Mouse (Mus musculus) liver, embryonic 11.5 days (tissue): ENCODE measurements around the gene 1700029F12Rik. TPM values are rescaled to one million over a fixed set of nuclear protein-coding genes. Genes with fewer than 3 reads are reported as not detected.

Source experiments
- ATAC-seq: fragments of 200-750 bp; cut with Nextera tagmentation; replicated peaks from 2 replicates; pipeline ENCODE4 v1.8.0; 2017; ENCODE audit warnings: moderate number of reproducible peaks, mild to moderate bottlenecking, moderate TSS enrichment, moderate library complexity; ENCODE audit not compliant: low FRiP score
- DNase-seq: peaks from one replicate; pipeline ENCODE4 v3.0.0-alpha.2; 2017; ENCODE audit warnings: low spot score
- H3K27ac ChIP-seq: fragments of 300-500 bp; sonication (generic); 2 replicates; pipeline ENCODE4 v1.5.1; 2014; ENCODE audit warnings: mild to moderate bottlenecking, low read depth, low read length, control low read depth
- H3K27me3 ChIP-seq: fragments of 300-500 bp; sonication (generic); replicated peaks from 2 replicates; pipeline ENCODE4 v1.6.1; 2014; ENCODE audit warnings: low read length, mixed read lengths; ENCODE audit not compliant: control insufficient read depth, insufficient read depth
- H3K36me3 ChIP-seq: fragments of 300-500 bp; sonication (generic); 2 replicates; pipeline ENCODE4 v1.6.1; 2014; ENCODE audit warnings: mild to moderate bottlenecking, low read length, moderate library complexity, mixed read lengths; ENCODE audit not compliant: control insufficient read depth, insufficient read depth
- H3K4me1 ChIP-seq: fragments of 300-500 bp; sonication (generic); replicated peaks from 2 replicates; pipeline ENCODE4 v1.6.1; 2014; ENCODE audit warnings: low read length, mixed read lengths; ENCODE audit not compliant: control insufficient read depth, insufficient read depth
- H3K4me2 ChIP-seq: fragments of 300-500 bp; sonication (generic); 2 replicates; pipeline ENCODE4 v1.6.1; 2014; ENCODE audit warnings: mild to moderate bottlenecking, control low read depth, moderate library complexity
- H3K4me3 ChIP-seq: fragments of 300-500 bp; sonication (generic); 2 replicates; pipeline ENCODE4 v1.5.1; 2014; ENCODE audit warnings: low read depth, low read length, control low read depth
- H3K9ac ChIP-seq: fragments of 300-500 bp; sonication (generic); 2 replicates; pipeline ENCODE4 v1.6.1; 2014; ENCODE audit warnings: low read depth, low read length, control low read depth
- H3K9me3 ChIP-seq: fragments of 300-500 bp; sonication (generic); 2 replicates; pipeline ENCODE4 v1.6.1; 2016; ENCODE audit warnings: low read length, inconsistent platforms, mixed read lengths; ENCODE audit not compliant: control insufficient read depth
- whole genome bisulfite sequencing: fragments of 180-500 bp; shearing (Covaris S2); extraction: QIAGEN DNeasy Blood & Tissue Kit; methylation state at CpG from one replicate; pipeline ENCODE4 v1.1.7; 2014; 5-methylcytosine and 5-hydroxymethylcytosine counted together
- polyA plus RNA-seq: library from polyadenylated mRNA; unstranded; fragments of >200 nt; fragmentation: Nextera tagmentation; extraction: Ambion mirVana; gene quantifications from 2 replicates; pipeline ENCODE4 v1.2.1, GENCODE M21; 2014

1700029F12Rik gene
- polyA plus RNA-seq, 1 experiment from 2014 or later = not detected

DNA sequence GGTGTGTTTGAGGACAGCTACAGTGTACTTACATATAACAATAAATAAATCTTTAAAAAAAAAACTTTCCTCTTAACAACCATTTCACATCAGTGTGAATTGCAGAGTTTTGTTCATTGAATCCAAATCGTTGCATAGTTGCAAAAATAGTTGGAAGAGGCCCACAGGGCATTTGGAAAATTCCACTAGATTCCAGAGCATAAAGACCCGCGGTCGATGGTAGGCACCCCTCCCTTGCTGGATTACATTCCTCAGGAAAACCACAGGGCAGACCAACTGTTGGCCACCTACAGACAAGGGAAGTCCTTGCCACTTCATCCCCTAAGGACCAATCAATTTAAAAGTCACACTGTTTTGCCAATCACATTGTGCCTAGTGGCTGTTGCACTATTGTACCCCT lies 19.8 kb downstream of the 1700029F12Rik start:
- Histone ChIP-seq H3K9ac (no peak overlapping the region), H3K4me3 (no peak overlapping the region), H3K27me3 (no peaks in the 10 kb centered on the region; the same call in 1 of the 2 replicates), H3K27ac (no peak overlapping the region), H3K4me2 (no peak overlapping the region), H3K36me3 (no peaks in the 10 kb centered on the region), H3K4me1 (no peaks in the 10 kb centered on the region), H3K9me3 (no peaks in the 10 kb centered on the region)
- WGBS = 77% methylated on average over 4 of the region's 4 CpGs
- DNase-seq = no peak
- no peak for ATAC-seq

- H3K9ac ChIP-seq = peak overlapping the region; percentile 57
- H3K4me2 ChIP-seq = peak overlapping the region; percentile 87
- H3K4me3 ChIP-seq = peak overlapping the region; percentile 50
- H3K36me3 ChIP-seq = no peaks in the 10 kb centered on the region
- H3K4me1 ChIP-seq = no peaks in the 10 kb centered on the region
- ATAC-seq (peak; percentile 56), DNase-seq (peak; percentile 69)
- 0 out of 2 replicates have a peak overlapping the region, but pooled peaks have one; percentile 13 for H3K27ac ChIP-seq
- H3K27me3 ChIP-seq = no peaks in the 10 kb centered on the region; the same call in 1 of the 2 replicates
- H3K9me3 ChIP-seq = no peaks in the 10 kb centered on the region
- WGBS = 3% methylated on average over 19 of the region's 19 CpGs
Measured at GRCm38 (mm10) chr13:97008266-97009153, 25.7 kb downstream of the 1700029F12Rik start.

DNA sequence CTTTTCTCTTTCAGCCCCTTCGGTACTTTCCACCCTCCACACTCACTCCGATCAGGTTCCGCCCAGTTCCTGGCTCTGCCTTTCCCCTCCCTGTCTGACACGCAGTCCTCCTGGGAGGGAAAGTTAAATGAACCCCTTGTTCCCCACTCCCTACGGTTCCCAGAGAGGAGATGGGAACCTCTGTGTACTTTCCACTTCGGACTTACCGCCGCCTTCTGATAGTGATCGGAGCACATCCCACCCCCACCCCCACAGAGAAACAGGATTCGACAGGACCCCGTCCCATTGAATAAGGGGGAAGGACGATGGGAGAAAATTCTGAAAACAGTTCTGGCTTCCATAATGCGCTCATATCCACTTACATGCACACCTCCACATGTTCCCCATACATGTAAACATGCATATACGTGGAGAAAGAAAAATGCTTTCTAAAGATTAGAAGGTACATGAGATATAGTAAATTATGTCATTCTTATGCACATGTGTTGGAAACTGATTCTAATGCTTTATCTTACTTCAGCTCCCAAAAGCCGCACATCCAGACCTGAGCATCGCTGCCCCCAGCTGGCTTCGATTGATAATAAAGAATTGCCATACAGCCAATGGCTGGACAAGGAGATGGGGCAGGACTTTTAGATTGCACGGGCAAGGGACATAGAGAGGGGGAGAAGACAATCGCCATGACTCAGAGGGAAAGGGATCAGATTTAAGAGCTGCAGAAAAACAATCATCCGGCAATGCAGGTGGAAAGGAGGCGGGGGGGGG lies 26.5 kb downstream of the 1700029F12Rik start:
- WGBS = 2% methylated on average over 19 of the region's 21 CpGs
- H3K27ac ChIP-seq = no peak overlapping the region
- peak; percentile 97 for ATAC-seq

DNA sequence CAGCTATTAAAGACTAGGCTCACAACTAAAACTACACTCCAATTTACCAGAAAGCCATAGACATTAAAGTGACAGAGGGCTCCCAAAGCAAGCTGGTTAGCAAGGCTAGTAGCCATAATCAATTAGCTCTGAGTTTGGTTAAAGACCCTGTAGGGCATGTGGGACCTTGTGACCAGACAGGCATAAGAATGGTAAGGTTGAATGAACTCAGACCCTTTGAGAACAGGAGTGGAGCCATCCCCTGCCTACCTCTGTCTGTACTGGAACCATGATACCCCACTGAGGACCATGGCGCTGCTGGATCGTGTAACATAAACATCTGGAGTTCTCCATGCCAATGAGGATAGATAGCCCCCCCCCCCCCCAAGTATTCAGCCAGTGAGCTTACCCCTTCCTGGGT lies 27.4 kb downstream of the 1700029F12Rik start:
- H3K9ac ChIP-seq = no peak overlapping the region
- no peaks in the 10 kb centered on the region for H3K36me3 ChIP-seq
- no peaks in the 10 kb centered on the region for H3K9me3 ChIP-seq
- DNase-seq (no peak), ATAC-seq (no peak)
- H3K4me2 ChIP-seq = peak overlapping the region; percentile 87
- no peaks in the 10 kb centered on the region for H3K4me1 ChIP-seq
- H3K4me3 ChIP-seq = peak overlapping the region; percentile 50; the same call in 1 of the 2 replicates
- H3K27me3 ChIP-seq = no peaks in the 10 kb centered on the region; the same call in 1 of the 2 replicates
- WGBS = 44% methylated on average over 2 of the region's 2 CpGs
- H3K27ac ChIP-seq = no peak overlapping the region

More for the DNA sequence above, 26.5 kb downstream of the 1700029F12Rik start:
- peak overlapping the region; percentile 87 for H3K4me2 ChIP-seq
- H3K9me3 ChIP-seq = no peaks in the 10 kb centered on the region
- no peaks in the 10 kb centered on the region for H3K4me1 ChIP-seq
- peak overlapping the region; percentile 54 for H3K9ac ChIP-seq
- no peaks in the 10 kb centered on the region for H3K36me3 ChIP-seq
- peak; percentile 52 for DNase-seq
- H3K4me3 ChIP-seq = peak overlapping the region; percentile 50
- no peaks in the 10 kb centered on the region; the same call in 1 of the 2 replicates for H3K27me3 ChIP-seq

DNA sequence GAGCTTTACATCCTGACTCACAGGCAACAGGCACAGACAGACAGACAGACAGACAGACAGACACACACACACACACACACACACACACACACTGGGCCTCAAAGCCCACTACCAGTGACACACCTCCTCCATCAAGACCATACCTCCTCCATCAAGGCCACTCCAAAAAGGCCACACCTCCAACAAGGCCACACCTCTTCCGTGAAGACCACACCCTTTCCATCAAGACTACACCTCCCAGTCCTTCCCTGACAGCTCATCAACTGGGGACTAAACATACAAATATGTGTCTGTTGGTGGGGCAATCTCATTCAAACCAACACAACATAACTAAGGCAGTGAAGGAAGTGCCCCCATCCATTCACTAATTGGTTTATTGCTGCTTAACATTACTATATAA lies 37.1 kb downstream of the 1700029F12Rik start:
- Histone ChIP-seq H3K27me3 (no peaks in the 10 kb centered on the region), H3K4me1 (0 out of 2 replicates have a peak, but pooled peaks cover 3% of the 10 kb centered on the region), H3K27ac (no peak overlapping the region), H3K9ac (no peak overlapping the region), H3K4me2 (no peak overlapping the region), H3K36me3 (no peaks in the 10 kb centered on the region), H3K9me3 (no peaks in the 10 kb centered on the region), H3K4me3 (no peak overlapping the region)
- ATAC-seq = 0 out of 2 replicates have a peak, but pooled peaks have one; percentile 43
- 60% methylated on average over 1 of the region's 1 CpGs for WGBS
- DNase-seq = no peak

GRCm38 (mm10) chr13:96995243-96995642 lies 38.9 kb downstream of the 1700029F12Rik start:
- no peaks in the 10 kb centered on the region for H3K36me3 ChIP-seq
- WGBS = 32% methylated on average over 5 of the region's 5 CpGs
- H3K9ac ChIP-seq = no peak overlapping the region
- ATAC-seq (no peak), DNase-seq (no peak)
- H3K4me1 ChIP-seq = peaks cover 3% of the 10 kb centered on the region; the same call in 1 of the 2 replicates
- H3K27ac ChIP-seq = no peak overlapping the region
- no peak overlapping the region for H3K4me2 ChIP-seq
- no peaks in the 10 kb centered on the region for H3K9me3 ChIP-seq
- no peak overlapping the region for H3K4me3 ChIP-seq
- no peaks in the 10 kb centered on the region for H3K27me3 ChIP-seq

DNA sequence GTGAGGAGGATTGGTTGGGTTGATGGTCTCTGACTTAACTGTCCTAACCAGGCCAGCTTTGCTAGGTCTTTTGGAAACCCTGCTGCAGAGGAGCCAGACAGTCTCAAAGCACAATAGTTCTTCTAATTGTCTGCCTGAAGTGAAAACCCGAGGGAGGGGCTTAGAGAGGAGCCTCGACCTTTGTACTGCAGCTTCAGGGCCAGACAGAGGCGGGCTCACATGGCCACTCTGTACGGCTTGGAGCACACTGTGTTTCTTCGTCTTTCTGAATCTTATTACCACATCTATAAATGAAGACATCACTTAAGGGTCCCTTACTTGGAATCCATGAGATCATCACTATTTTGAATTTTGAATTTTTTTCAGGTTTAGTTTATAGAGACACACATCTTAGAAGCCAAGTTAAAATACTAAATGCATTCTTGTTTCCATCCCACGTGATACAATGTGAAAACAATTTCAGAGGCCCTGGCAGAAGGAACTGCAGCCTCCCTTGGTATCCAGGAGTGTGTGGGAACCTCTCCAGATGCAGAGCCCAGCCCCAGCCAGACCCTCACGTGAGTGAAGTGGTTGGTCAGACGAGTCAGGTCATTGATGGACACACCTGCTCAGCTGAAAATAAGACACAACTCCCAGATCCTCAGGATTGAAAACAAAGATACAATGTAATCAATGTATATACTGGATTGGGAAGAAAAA lies 40.7 kb downstream of the 1700029F12Rik start:
- Histone ChIP-seq H3K27me3 (no peaks in the 10 kb centered on the region), H3K4me3 (no peak overlapping the region), H3K9ac (no peak overlapping the region), H3K27ac (no peak overlapping the region), H3K4me2 (no peak overlapping the region), H3K9me3 (no peaks in the 10 kb centered on the region), H3K4me1 (peaks cover 5% of the 10 kb centered on the region; the same call in 1 of the 2 replicates), H3K36me3 (no peaks in the 10 kb centered on the region)
- ATAC-seq = no peak
- no peak for DNase-seq
- 52% methylated on average over 8 of the region's 8 CpGs for WGBS
